Mouse (Mus musculus): ENCODE results near the gene Tlk2. TPM values are rescaled to one million over a fixed set of nuclear protein-coding genes. Genes with fewer than 3 reads are reported as not detected.

Gene Tlk2
- polyA plus RNA-seq, 1 experiment, result 16.9 TPM

GRCm38 (mm10) chr11:105331129-105331528 is 152.5 kb downstream of the Tlk2 start:
- TF ChIP-seq CTCF (IDR thresholded peaks at IDR 0.05; ENCODE audit: control insufficient read depth, insufficient read depth, insufficient read length) (no peak), MYOD1 (IDR thresholded peaks at IDR 0.05; ENCODE audit: control insufficient read depth, insufficient read length, low read depth) (no peak), CEBPB (IDR thresholded peaks at IDR 0.05; ENCODE audit: low read depth) (no peak), USF1 (IDR thresholded peaks at IDR 0.05; ENCODE audit: low read depth) (no peak), MAX (IDR thresholded peaks at IDR 0.05) (no peak), FOSL1 (IDR thresholded peaks at IDR 0.05; ENCODE audit: insufficient read depth, low read length, poor library complexity, severe bottlenecking) (no peak), MYOG (IDR thresholded peaks at IDR 0.05; ENCODE audit: control insufficient read depth, extremely low read depth, insufficient read length) (no peak)
- Histone ChIP-seq H3K27me3 (ENCODE audit: control insufficient read depth, insufficient read depth, insufficient read length) (no peaks in the 10 kb centered on the region), H3K79me3 (ENCODE audit: low read depth) (no peaks in the 10 kb centered on the region), H3K79me2 (ENCODE audit: control insufficient read depth, insufficient read depth) (no peaks in the 10 kb centered on the region), H3ac (ENCODE audit: control insufficient read depth, insufficient read length, low read depth) (no peak overlapping the region), H3K4me3 (ENCODE audit: insufficient read depth, poor library complexity, severe bottlenecking) (no peak overlapping the region), H3K36me3 (ENCODE audit: control insufficient read depth, insufficient read depth) (peaks cover 18% of the 10 kb centered on the region)

- Histone ChIP-seq H3K79me3 (ENCODE audit: low read depth) (no peaks in the 10 kb centered on the region), H3K79me2 (ENCODE audit: control insufficient read depth, insufficient read depth) (no peaks in the 10 kb centered on the region), H3K27me3 (ENCODE audit: control insufficient read depth, insufficient read depth, insufficient read length) (no peaks in the 10 kb centered on the region), H3ac (ENCODE audit: control insufficient read depth, insufficient read length, low read depth) (no peak overlapping the region), H3K4me3 (ENCODE audit: insufficient read depth, poor library complexity, severe bottlenecking) (no peak overlapping the region), H3K36me3 (ENCODE audit: control insufficient read depth, insufficient read depth) (peaks cover 23% of the 10 kb centered on the region)
- TF ChIP-seq USF1 (IDR thresholded peaks at IDR 0.05; ENCODE audit: low read depth), result no peak
- TF ChIP-seq FOSL1 (IDR thresholded peaks at IDR 0.05; ENCODE audit: insufficient read depth, low read length, poor library complexity, severe bottlenecking), result no peak
- no peak for TF ChIP-seq CEBPB (IDR thresholded peaks at IDR 0.05; ENCODE audit: low read depth)
- TF ChIP-seq MYOG (IDR thresholded peaks at IDR 0.05; ENCODE audit: control insufficient read depth, extremely low read depth, insufficient read length), result no peak
- TF ChIP-seq MYOD1 (IDR thresholded peaks at IDR 0.05; ENCODE audit: control insufficient read depth, insufficient read length, low read depth), result no peak
- TF ChIP-seq CTCF (IDR thresholded peaks at IDR 0.05; ENCODE audit: control insufficient read depth, insufficient read depth, insufficient read length), result no peak
- no peak for TF ChIP-seq MAX (IDR thresholded peaks at IDR 0.05)
These were observed 153.1 kb downstream of the Tlk2 start for GRCm38 (mm10) chr11:105331732-105332131.

- peaks cover 17% of the 10 kb centered on the region for H3K36me3 ChIP-seq (ENCODE audit: control insufficient read depth, insufficient read depth)
- no peaks in the 10 kb centered on the region for H3K79me3 ChIP-seq (ENCODE audit: low read depth)
- H3K79me2 ChIP-seq (ENCODE audit: control insufficient read depth, insufficient read depth), result no peaks in the 10 kb centered on the region
- H3K4me3 ChIP-seq (ENCODE audit: insufficient read depth, poor library complexity, severe bottlenecking), result no peak overlapping the region
- no peak overlapping the region for H3ac ChIP-seq (ENCODE audit: control insufficient read depth, insufficient read length, low read depth)
- TF ChIP-seq CEBPB (IDR thresholded peaks at IDR 0.05; ENCODE audit: low read depth) (no peak), MYOG (IDR thresholded peaks at IDR 0.05; ENCODE audit: control insufficient read depth, extremely low read depth, insufficient read length) (no peak), USF1 (IDR thresholded peaks at IDR 0.05; ENCODE audit: low read depth) (no peak), MYOD1 (IDR thresholded peaks at IDR 0.05; ENCODE audit: control insufficient read depth, insufficient read length, low read depth) (no peak), MAX (IDR thresholded peaks at IDR 0.05) (no peak), CTCF (IDR thresholded peaks at IDR 0.05; ENCODE audit: control insufficient read depth, insufficient read depth, insufficient read length) (peak; percentile 50), FOSL1 (IDR thresholded peaks at IDR 0.05; ENCODE audit: insufficient read depth, low read length, poor library complexity, severe bottlenecking) (no peak)
- H3K27me3 ChIP-seq (ENCODE audit: control insufficient read depth, insufficient read depth, insufficient read length), result no peaks in the 10 kb centered on the region
These were observed 153.9 kb downstream of the Tlk2 start for GRCm38 (mm10) chr11:105332468-105332867.

Other genes with a start within 250 kb of the Tlk2 start
- gene Efcab3, start 115.2 kb upstream of the Tlk2 start, polyA plus RNA-seq (2012; fragmentation: generic; extraction: Trizol), result not detected
- gene Mettl2, start 52.4 kb upstream of the Tlk2 start, polyA plus RNA-seq (2012; fragmentation: generic; extraction: Trizol), result 18.5 TPM
- not detected for gene Gm10842, start 31.9 kb upstream of the Tlk2 start, polyA plus RNA-seq (2012; fragmentation: generic; extraction: Trizol)
- 28.7 TPM for gene Mrc2, start 113.8 kb downstream of the Tlk2 start, polyA plus RNA-seq (2012; fragmentation: generic; extraction: Trizol)